Mouse (Mus musculus) embryonic facial prominence, embryonic 12.5 days (tissue): ENCODE data around the gene Nyap2. TPM values are rescaled to one million over a fixed set of nuclear protein-coding genes. Genes with fewer than 3 reads are reported as not detected.

Source experiments
- ATAC-seq: fragments of 200-750 bp; cut with Nextera tagmentation; 2 replicates; pipeline ENCODE4 v1.8.0; 2017; ENCODE audit not compliant: insufficient number of reproducible peaks, insufficient read depth, low FRiP score, low TSS enrichment
- H3K27ac ChIP-seq: fragments of 300-500 bp; sonication (generic); 2 replicates; pipeline ENCODE4 v1.5.1; 2016; ENCODE audit warnings: mild to moderate bottlenecking
- H3K27me3 ChIP-seq: fragments of 300-500 bp; sonication (generic); 2 replicates; pipeline ENCODE4 v1.6.1; 2016; ENCODE audit warnings: mild to moderate bottlenecking, moderate library complexity
- H3K36me3 ChIP-seq: fragments of 300-500 bp; sonication (generic); 2 replicates; pipeline ENCODE4 v1.6.1; 2016; ENCODE audit warnings: mild to moderate bottlenecking
- H3K4me1 ChIP-seq: fragments of 300-500 bp; sonication (generic); 2 replicates; pipeline ENCODE4 v1.6.1; 2016
- H3K4me2 ChIP-seq: fragments of 300-500 bp; sonication (generic); replicated peaks from 2 replicates; pipeline ENCODE4 v1.6.1; 2016; ENCODE audit warnings: mild to moderate bottlenecking, moderate library complexity
- H3K4me3 ChIP-seq: fragments of 300-500 bp; sonication (generic); 2 replicates; pipeline ENCODE4 v1.5.1; 2016; ENCODE audit warnings: mild to moderate bottlenecking
- H3K9ac ChIP-seq: fragments of 300-500 bp; sonication (generic); 2 replicates; pipeline ENCODE4 v1.6.1; 2016; ENCODE audit warnings: mild to moderate bottlenecking, moderate library complexity
- H3K9me3 ChIP-seq: fragments of 300-500 bp; sonication (generic); 2 replicates; pipeline ENCODE4 v1.6.1; 2016; ENCODE audit warnings: mild to moderate bottlenecking, moderate library complexity
- WGBS: fragments of 180-500 bp; shearing (Covaris S2); methylation state at CpG from one replicate; pipeline ENCODE4 v1.1.7; 2016; 5-methylcytosine and 5-hydroxymethylcytosine counted together
- polyA plus RNA-seq: library from polyadenylated mRNA; unstranded; fragments of >200 nt; fragmentation: Nextera tagmentation; extraction: Ambion mirVana; gene quantifications from 2 replicates; pipeline ENCODE4 v1.2.1, GENCODE M21; 2016

Nyap2 gene
- polyA plus RNA-seq, 1 experiment from 2014 or later = 0.60 TPM

DNA sequence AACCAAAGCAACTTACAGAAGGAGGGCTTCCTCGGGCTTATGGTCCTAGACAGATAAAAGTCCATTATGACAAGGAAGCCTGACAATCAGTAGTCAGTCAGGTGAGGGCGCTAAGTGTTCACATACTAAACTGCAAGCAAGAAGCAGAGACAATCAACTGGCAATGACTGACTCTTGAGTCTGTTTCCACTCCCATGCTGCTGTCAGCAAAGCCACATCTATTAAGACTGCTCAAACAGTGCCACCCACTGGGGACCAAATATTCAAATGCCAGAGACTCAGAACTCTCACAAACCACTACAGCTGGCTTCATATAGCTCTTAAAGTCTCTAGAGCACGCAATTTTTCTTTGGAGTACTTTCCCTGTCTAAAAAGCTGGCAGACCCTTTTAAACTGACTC, 226.6 kb downstream of the Nyap2 start:
- Histone ChIP-seq H3K27ac (no peak overlapping the region), H3K4me1 (no peaks in the 10 kb centered on the region), H3K9me3 (no peaks in the 10 kb centered on the region), H3K4me2 (no peak overlapping the region), H3K4me3 (no peak overlapping the region), H3K27me3 (no peaks in the 10 kb centered on the region), H3K36me3 (no peaks in the 10 kb centered on the region), H3K9ac (no peak overlapping the region)
- 59% methylated on average over 3 of the region's 3 CpGs for WGBS
- ATAC-seq = no peak

DNA sequence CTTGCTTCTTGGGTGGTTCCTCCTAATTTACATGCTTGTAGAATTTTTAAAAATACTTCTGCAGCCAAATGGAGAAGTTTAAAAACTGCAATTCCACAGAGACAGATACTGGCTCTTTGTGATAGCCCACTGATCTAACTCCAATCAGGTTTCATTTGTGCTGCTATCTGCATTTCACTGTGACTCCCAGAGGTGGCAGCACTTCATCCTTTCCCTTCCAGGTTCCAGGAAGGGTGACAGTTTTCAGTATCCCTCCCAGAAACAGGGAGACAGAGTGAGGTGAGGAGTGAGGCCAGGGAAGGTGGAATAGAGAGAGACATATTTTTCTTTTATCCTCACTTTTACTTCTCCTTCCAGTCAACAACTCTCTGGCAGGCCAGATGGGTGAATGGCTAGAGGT, 230.7 kb downstream of the Nyap2 start:
- H3K4me1 ChIP-seq = no peaks in the 10 kb centered on the region
- H3K27ac ChIP-seq = no peak overlapping the region
- ATAC-seq = no peak

DNA sequence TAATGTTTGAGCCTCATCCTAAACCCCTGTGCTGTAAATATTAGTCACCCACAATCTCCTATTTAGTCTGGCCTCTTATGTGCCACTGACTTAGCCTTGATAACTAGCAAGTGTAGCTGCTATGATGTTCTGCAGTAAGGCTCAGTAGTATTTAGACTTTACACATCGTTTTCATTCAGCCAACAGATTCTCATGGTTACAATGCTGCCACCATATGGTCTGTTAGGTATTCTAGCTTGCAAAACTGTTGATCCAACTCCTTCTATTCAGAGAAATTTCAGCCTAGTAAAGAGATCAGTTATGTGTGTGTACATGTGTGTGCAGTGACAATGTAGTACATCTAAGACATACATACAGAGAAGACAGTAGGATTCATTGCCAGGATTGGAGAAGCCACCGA, 231.2 kb downstream of the Nyap2 start:
- ATAC-seq = no peak
- no peak overlapping the region for H3K4me3 ChIP-seq
- H3K27ac ChIP-seq = no peak overlapping the region
- H3K9me3 ChIP-seq = no peaks in the 10 kb centered on the region
- no peak overlapping the region for H3K4me2 ChIP-seq
- no peak overlapping the region for H3K9ac ChIP-seq
- 68% methylated on average over 2 of the region's 2 CpGs for WGBS
- no peaks in the 10 kb centered on the region for H3K36me3 ChIP-seq
- no peaks in the 10 kb centered on the region for H3K27me3 ChIP-seq
- no peaks in the 10 kb centered on the region for H3K4me1 ChIP-seq

More for the DNA sequence above, 230.7 kb downstream of the Nyap2 start:
- Histone ChIP-seq H3K36me3 (no peaks in the 10 kb centered on the region), H3K9ac (no peak overlapping the region), H3K4me2 (no peak overlapping the region), H3K9me3 (no peaks in the 10 kb centered on the region), H3K27me3 (no peaks in the 10 kb centered on the region), H3K4me3 (no peak overlapping the region)

DNA sequence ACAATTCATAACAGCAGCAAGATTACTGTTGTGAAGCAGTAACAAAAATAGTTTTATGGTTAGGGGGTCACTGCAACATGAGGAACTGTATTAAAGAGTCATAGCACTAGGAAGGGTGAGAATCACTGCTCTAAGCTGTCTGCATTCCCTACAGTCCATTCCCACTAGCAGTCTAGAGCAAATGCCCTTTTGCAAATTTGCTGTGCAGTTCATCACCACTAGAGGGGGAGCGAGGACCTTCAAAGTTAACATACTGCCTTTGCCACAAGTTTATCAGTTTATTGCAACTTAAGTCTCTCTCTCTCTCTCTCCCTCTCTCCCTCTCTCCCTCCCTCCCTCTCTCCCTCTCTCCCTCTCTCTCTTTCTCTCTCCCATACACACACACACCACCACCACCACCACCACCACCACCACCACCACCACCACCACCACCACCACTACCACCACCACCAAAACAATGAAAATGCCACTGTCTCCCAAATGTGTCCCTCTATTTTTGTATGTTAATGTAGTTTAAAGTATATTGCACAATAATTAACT, 233.4 kb downstream of the Nyap2 start:
- Histone ChIP-seq H3K4me3 (no peak overlapping the region), H3K27me3 (no peaks in the 10 kb centered on the region), H3K27ac (no peak overlapping the region), H3K9ac (no peak overlapping the region), H3K4me2 (no peak overlapping the region), H3K4me1 (no peaks in the 10 kb centered on the region), H3K36me3 (no peaks in the 10 kb centered on the region), H3K9me3 (no peaks in the 10 kb centered on the region)
- 0% methylated on average over 1 of the region's 1 CpGs for WGBS
- ATAC-seq = no peak

DNA sequence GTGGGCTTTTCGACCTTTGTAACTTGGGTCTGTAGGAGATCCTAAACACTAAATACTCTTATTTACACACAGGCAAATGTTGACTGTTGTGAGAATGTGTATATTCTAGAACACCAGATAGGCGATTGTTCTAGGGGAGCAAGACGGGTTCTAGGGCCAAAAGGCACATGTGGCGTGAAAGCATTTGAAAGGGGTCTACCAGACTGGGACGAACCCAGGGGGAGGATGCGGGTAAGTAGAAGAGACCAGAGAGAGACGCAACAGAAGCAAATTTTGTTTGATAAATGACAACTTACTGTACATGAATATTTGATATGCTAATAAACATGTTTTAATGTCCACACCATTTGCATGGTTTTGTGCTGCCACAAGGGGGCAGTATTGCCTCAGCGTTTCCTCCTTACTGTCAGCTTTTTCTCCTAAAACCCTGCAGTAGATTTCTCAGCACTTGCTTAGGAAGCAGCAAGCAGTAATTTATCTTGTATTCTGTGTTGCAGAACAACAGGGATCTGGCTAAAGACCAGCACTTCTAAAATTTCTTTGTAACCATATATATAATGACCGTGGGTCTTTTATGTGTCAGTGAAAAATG, 239.7 kb downstream of the Nyap2 start:
- WGBS = 51% methylated on average over 9 of the region's 9 CpGs
- ATAC-seq = no peak

DNA sequence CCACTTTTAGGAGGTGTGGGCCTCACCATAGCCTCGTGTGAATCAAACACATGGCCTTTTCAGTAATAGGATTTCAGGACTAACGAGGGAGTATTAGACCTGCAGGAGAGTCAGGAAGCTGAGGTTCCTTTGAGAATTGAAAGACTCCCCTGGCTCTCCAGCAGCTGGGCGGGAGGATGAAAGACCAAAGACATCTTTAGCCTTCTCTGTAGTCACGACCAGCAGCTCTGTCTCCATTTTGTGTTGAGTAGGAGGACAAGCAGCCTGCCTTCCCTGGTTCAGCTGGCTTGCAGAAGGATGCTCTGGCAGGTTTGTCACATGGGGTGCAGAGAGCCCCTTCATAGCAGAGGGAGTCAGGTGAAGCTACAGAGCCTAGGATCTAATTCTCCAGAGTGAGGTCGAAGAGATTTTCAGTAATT, 240.3 kb downstream of the Nyap2 start:
- WGBS = 41% methylated on average over 5 of the region's 5 CpGs
- 0 out of 2 replicates have a peak, but pooled peaks have one; percentile 35 for ATAC-seq
- Histone ChIP-seq H3K4me1 (peaks cover 4% of the 10 kb centered on the region; the same call in 1 of the 2 replicates), H3K27me3 (no peaks in the 10 kb centered on the region), H3K27ac (no peak overlapping the region), H3K36me3 (no peaks in the 10 kb centered on the region), H3K9ac (no peak overlapping the region), H3K4me3 (no peak overlapping the region), H3K9me3 (no peaks in the 10 kb centered on the region), H3K4me2 (no peak overlapping the region)

More for the DNA sequence above, 239.7 kb downstream of the Nyap2 start:
- Histone ChIP-seq H3K36me3 (no peaks in the 10 kb centered on the region), H3K27ac (no peak overlapping the region), H3K9me3 (no peaks in the 10 kb centered on the region), H3K27me3 (no peaks in the 10 kb centered on the region), H3K4me3 (no peak overlapping the region), H3K9ac (no peak overlapping the region), H3K4me2 (no peak overlapping the region), H3K4me1 (peaks cover 4% of the 10 kb centered on the region; the same call in 1 of the 2 replicates)

DNA sequence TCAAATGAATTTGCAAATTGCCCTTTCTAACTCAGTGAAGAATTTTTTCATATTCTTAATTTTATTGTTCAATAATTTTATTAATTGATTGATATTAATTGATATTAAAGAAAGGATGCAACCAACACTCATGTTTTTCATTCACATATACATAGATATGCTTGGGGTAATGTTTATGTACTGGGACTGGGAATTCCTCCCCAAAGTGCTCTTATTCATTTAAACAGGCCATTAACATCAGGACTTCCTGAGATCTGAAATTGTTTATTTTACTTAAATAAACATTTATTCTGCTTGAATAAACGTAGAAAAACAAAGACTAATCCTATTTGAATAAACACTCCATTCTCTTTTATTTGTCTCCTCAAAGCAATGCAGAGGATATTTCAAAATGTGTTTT, 311.0 kb downstream of the Nyap2 start:
- Histone ChIP-seq H3K4me3 (no peak overlapping the region), H3K4me1 (no peaks in the 10 kb centered on the region), H3K9me3 (no peaks in the 10 kb centered on the region), H3K4me2 (no peak overlapping the region), H3K27ac (no peak overlapping the region), H3K36me3 (no peaks in the 10 kb centered on the region), H3K9ac (no peak overlapping the region), H3K27me3 (no peaks in the 10 kb centered on the region)
- WGBS = 29% methylated on average over 1 of the region's 1 CpGs
- no peak for ATAC-seq
